Mouse (Mus musculus) hindbrain, embryonic 14.5 days (tissue): ENCODE measurements at regions not wholly inside any gene's neighbourhood (a gene's known extent, or its start where the extent isn't known, plus 50 kb on each side); places are given as distances from the start of the nearest gene placed in this dataset.

Source experiments
- ATAC-seq: fragments of 200-750 bp; cut with Nextera tagmentation; 2 replicates; pipeline ENCODE4 v1.8.0; 2017; ENCODE audit warnings: moderate number of reproducible peaks, mild to moderate bottlenecking, moderate TSS enrichment, moderate library complexity; ENCODE audit not compliant: low FRiP score
- DNase-seq: peaks from one replicate; pipeline ENCODE4 v3.0.0-alpha.2; 2015; ENCODE audit warnings: low spot score
- H3K27ac ChIP-seq: fragments of 300-500 bp; sonication (generic); 2 replicates; pipeline ENCODE4 v1.5.1; 2014; ENCODE audit warnings: mild to moderate bottlenecking, moderate library complexity
- H3K27me3 ChIP-seq: fragments of 300-500 bp; sonication (generic); 2 replicates; pipeline ENCODE4 v1.6.1; 2014; ENCODE audit warnings: mild to moderate bottlenecking, low read length, mixed read lengths; ENCODE audit not compliant: control insufficient read depth, insufficient read depth
- H3K36me3 ChIP-seq: fragments of 300-500 bp; sonication (generic); replicated peaks from 2 replicates; pipeline ENCODE4 v1.6.1; 2014; ENCODE audit not compliant: control insufficient read depth, insufficient read depth
- H3K4me1 ChIP-seq: fragments of 300-500 bp; sonication (generic); replicated peaks from 2 replicates; pipeline ENCODE4 v1.6.1; 2014; ENCODE audit warnings: antibody characterized with exemption, low read length, mixed read lengths; ENCODE audit not compliant: control insufficient read depth, insufficient read depth
- H3K4me2 ChIP-seq: fragments of 300-500 bp; sonication (generic); replicated peaks from 2 replicates; pipeline ENCODE4 v1.6.1; 2014; ENCODE audit warnings: mild to moderate bottlenecking, moderate library complexity
- H3K4me3 ChIP-seq: fragments of 300-500 bp; sonication (generic); replicated peaks from 2 replicates; pipeline ENCODE4 v1.5.1; 2014; ENCODE audit warnings: mild to moderate bottlenecking, low read length
- H3K9ac ChIP-seq: fragments of 300-500 bp; sonication (generic); 2 replicates; pipeline ENCODE4 v1.6.1; 2014
- H3K9me3 ChIP-seq: fragments of 300-500 bp; sonication (generic); 2 replicates; pipeline ENCODE4 v1.6.1; 2016; ENCODE audit warnings: low read length; ENCODE audit not compliant: control insufficient read depth
- WGBS: fragments of 180-500 bp; shearing (Covaris S2); extraction: QIAGEN DNeasy Blood & Tissue Kit; methylation state at CpG from one replicate; pipeline ENCODE4 v1.1.7; 2014; 5-methylcytosine and 5-hydroxymethylcytosine counted together

DNA sequence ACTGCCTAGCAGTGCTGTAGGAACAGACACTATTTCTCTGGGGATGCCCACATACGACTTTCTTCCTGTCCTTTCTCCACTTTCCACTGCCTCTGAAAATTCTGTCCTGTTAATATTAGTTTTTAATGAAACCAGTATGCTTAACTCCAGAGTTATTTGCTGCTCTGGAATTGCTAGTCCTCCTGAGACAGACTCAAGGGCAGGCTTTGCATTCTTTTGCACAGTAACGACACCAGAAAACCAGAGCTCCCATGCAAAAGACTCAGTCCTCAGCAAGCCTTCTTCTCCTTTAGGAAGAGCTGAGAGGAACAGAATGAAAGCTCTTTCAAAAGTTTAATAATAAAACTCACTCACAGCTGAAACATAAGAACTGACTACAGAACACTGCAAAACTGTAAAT lies 92.3 kb upstream of the Dab2 start:
- no peaks in the 10 kb centered on the region for H3K9me3 ChIP-seq
- no peaks in the 10 kb centered on the region for H3K4me1 ChIP-seq
- no peak overlapping the region for H3K9ac ChIP-seq
- no peaks in the 10 kb centered on the region for H3K27me3 ChIP-seq
- no peak for DNase-seq
- WGBS = 78% methylated on average over 2 of the region's 2 CpGs
- no peak overlapping the region for H3K4me2 ChIP-seq
- H3K4me3 ChIP-seq = no peak overlapping the region
- H3K36me3 ChIP-seq = no peaks in the 10 kb centered on the region
- ATAC-seq = no peak
- no peak overlapping the region for H3K27ac ChIP-seq

DNA sequence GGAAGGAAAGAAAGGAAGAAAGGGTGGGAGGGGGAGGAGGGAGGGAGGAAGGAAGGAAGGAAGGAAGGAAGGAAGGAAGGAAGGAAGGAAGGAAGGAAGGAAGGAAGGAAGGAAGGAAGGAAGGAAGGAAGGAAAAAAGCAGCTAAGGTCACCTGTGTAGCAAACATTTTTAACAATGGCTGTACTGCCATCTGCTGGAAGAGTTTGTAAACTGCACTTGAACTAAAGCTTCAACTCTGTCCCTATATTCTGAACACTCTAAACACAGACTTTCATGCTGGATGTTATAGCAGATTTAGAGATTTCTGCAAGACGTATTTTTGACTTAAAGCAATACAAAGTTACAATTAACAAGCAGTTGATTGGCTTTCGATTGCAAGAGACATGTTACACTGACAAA lies 90.3 kb upstream of the Dab2 start:
- H3K9ac ChIP-seq = no peak overlapping the region
- DNase-seq (peak; percentile 83), ATAC-seq (peak; percentile 79; the same call in 1 of the 2 replicates)
- H3K9me3 ChIP-seq = no peaks in the 10 kb centered on the region
- WGBS = 10% methylated on average over 2 of the region's 2 CpGs
- H3K27me3 ChIP-seq = no peaks in the 10 kb centered on the region
- H3K4me3 ChIP-seq = no peak overlapping the region
- no peak overlapping the region for H3K4me2 ChIP-seq
- H3K27ac ChIP-seq = no peak overlapping the region
- no peaks in the 10 kb centered on the region for H3K4me1 ChIP-seq
- no peaks in the 10 kb centered on the region for H3K36me3 ChIP-seq

DNA sequence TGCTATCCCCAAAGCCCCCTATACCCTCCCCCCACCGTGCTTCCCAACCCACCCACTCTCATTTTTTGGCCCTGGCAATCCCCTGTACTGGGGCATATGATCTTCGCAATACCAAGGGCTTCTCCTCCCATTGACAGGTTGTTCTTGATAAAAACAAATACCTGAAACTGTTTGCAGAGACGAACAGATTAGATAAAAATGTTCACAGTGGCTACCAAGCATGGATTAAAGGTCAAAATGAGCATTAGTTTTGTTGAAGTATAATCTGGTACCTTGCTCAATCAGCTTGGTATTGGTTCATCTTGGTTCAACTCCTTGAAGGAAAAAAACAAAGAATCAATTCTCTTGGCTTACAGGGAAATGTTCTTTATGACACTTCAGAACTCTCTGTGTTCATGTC lies 81.5 kb upstream of the Dab2 start:
- no peaks in the 10 kb centered on the region for H3K36me3 ChIP-seq
- no peak overlapping the region for H3K4me2 ChIP-seq
- no peaks in the 10 kb centered on the region for H3K27me3 ChIP-seq
- WGBS = 78% methylated on average over 3 of the region's 3 CpGs
- no peaks in the 10 kb centered on the region for H3K9me3 ChIP-seq
- no peaks in the 10 kb centered on the region for H3K4me1 ChIP-seq
- ATAC-seq (no peak), DNase-seq (no peak)
- no peak overlapping the region for H3K9ac ChIP-seq
- H3K27ac ChIP-seq = no peak overlapping the region
- no peak overlapping the region for H3K4me3 ChIP-seq

DNA sequence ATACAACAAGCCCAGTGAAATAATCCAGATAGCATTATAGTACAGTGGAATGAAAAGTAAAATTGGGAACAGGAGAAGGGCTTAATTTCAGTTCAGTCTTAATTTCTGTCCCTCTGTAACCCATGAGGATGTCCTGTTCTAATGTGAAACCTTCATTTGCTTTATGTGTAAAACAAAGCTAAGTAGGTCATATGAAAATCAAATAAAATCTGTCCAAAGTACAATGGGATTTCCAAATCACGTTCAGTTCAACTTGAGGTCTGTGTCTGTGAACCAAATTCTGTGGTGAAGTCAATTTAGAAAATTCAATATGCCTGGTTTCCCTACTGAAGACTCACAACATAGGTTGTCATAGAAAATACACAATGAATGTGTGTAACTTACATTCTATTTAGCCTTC lies 74.4 kb upstream of the Dab2 start:
- 75% methylated on average over 1 of the region's 1 CpGs for WGBS
- no peaks in the 10 kb centered on the region for H3K4me1 ChIP-seq

DNA sequence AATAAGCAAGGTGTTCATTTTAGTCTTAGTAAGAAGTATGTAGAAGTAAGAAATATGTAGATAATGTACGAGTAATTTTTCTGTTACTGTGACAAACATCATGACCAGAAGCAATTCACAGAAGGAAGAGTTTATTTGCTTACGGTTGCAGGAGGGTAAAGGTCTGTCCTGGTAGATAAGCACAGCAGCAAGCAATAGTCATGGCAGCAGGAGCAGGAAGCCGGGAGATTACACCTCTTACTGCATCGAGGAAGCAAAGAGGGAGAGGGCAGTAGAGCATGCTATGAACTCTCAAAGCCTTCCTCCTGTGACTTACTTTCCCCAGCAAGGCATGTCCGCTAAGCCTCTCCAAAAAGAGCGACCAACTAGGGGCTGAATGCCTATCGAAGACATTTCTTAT lies 69.0 kb upstream of the Dab2 start:
- no peak overlapping the region for H3K9ac ChIP-seq
- H3K4me1 ChIP-seq = no peaks in the 10 kb centered on the region
- H3K4me3 ChIP-seq = no peak overlapping the region
- H3K4me2 ChIP-seq = no peak overlapping the region
- DNase-seq = no peak
- H3K27ac ChIP-seq = no peak overlapping the region
- 91% methylated on average over 7 of the region's 7 CpGs for WGBS
- no peaks in the 10 kb centered on the region for H3K36me3 ChIP-seq
- H3K9me3 ChIP-seq = no peaks in the 10 kb centered on the region
- no peaks in the 10 kb centered on the region for H3K27me3 ChIP-seq
- ATAC-seq = no peak

More for the DNA sequence above, 74.4 kb upstream of the Dab2 start:
- H3K27ac ChIP-seq = no peak overlapping the region
- ATAC-seq (no peak), DNase-seq (no peak)
- H3K4me3 ChIP-seq = no peak overlapping the region
- H3K9me3 ChIP-seq = no peaks in the 10 kb centered on the region
- H3K36me3 ChIP-seq = no peaks in the 10 kb centered on the region
- H3K9ac ChIP-seq = no peak overlapping the region
- no peak overlapping the region for H3K4me2 ChIP-seq
- no peaks in the 10 kb centered on the region for H3K27me3 ChIP-seq

DNA sequence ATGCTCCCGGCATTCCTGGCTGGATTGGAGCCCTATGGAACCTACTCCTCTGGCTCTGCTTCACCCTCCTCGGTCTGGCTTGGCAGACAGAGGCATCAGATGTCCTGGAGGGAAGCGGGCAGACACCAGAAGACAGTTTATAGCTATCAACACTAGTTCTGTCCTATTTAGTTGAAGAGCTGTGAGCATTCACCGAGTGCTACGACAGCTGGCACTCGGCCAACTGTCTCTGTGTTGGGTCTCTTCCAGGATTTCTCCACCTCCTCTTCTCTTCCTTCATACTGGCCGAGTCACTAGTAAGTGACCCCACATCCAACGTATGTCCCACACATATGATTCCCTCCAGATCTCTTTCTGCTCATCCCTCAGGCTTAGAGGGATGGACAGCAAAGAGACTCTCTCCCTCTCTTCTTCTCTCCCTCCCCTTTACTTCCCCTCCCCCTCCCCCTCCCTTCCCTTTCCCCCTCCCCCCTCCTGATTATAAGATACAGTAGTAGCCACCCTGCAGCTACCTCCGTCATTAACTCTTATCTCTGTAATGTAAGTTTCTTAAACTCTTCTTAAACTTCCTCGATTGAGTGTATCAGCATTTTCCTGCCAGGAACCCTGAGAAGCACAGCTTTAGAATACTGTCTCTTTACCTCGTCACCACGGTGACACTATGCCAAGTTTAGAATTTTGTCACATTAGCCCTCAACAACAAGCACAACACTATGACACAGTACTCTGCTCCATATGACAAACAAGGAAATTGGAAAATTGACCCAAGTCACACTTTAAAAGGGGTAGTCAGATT lies 68.1 kb upstream of the Dab2 start:
- DNase-seq = no peak
- peak; percentile 31; the same call in 1 of the 2 replicates for ATAC-seq

DNA sequence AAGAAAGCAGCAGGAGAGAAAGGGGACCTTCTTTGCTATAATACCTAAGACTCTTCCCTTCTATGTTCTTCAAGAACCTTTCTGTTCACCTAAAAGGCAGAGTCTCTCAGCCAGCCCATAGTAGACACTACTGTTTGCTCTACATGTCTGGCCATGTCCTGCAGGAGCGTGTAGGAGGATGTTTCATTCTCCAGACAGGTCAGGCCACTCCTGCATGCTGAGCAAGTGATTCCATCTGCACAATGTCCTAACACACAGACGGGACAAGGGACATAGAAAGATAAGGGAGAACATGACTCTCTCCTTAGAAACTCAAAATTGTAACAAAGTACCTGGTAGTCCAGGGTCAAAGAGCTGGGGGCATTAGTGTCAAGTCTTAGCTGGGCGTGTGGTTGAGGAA lies 66.0 kb upstream of the Dab2 start:
- no peak overlapping the region for H3K9ac ChIP-seq
- no peaks in the 10 kb centered on the region for H3K9me3 ChIP-seq
- 92% methylated on average over 3 of the region's 3 CpGs for WGBS
- no peaks in the 10 kb centered on the region for H3K4me1 ChIP-seq
- no peaks in the 10 kb centered on the region for H3K36me3 ChIP-seq
- H3K27ac ChIP-seq = no peak overlapping the region
- no peaks in the 10 kb centered on the region for H3K27me3 ChIP-seq
- no peak overlapping the region for H3K4me2 ChIP-seq
- no peak overlapping the region for H3K4me3 ChIP-seq
- ATAC-seq = no peak
- no peak for DNase-seq

More for the DNA sequence above, 68.1 kb upstream of the Dab2 start:
- Histone ChIP-seq H3K4me3 (no peak overlapping the region), H3K9ac (no peak overlapping the region), H3K4me2 (no peak overlapping the region), H3K27ac (no peak overlapping the region), H3K4me1 (no peaks in the 10 kb centered on the region), H3K9me3 (no peaks in the 10 kb centered on the region), H3K27me3 (no peaks in the 10 kb centered on the region), H3K36me3 (no peaks in the 10 kb centered on the region)
- 67% methylated on average over 12 of the region's 12 CpGs for WGBS

DNA sequence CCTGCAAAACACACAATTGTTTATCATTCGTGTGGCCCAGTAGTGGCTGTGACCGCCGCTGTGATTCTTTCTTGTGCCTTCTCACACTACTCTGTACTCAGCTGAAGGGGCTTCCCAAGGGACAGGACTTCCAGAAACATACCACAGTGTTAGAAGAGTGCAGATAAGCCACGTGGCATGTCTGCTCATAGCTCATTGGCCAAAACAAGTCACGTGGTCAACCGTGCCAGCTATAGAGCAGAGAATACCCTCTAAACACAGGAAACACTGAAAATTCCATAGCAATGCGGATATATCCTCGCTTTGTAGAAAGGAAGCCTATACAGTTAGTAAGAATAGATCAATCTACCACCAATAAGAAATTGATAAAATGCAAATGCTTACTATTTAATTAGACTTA lies 63.0 kb upstream of the Dab2 start:
- no peaks in the 10 kb centered on the region for H3K4me1 ChIP-seq
- WGBS = 90% methylated on average over 8 of the region's 8 CpGs
- no peak for ATAC-seq
- no peaks in the 10 kb centered on the region for H3K9me3 ChIP-seq
- no peak for DNase-seq
- no peak overlapping the region for H3K27ac ChIP-seq
- no peaks in the 10 kb centered on the region for H3K27me3 ChIP-seq
- H3K36me3 ChIP-seq = no peaks in the 10 kb centered on the region
- H3K4me2 ChIP-seq = no peak overlapping the region
- H3K9ac ChIP-seq = no peak overlapping the region
- no peak overlapping the region for H3K4me3 ChIP-seq

DNA sequence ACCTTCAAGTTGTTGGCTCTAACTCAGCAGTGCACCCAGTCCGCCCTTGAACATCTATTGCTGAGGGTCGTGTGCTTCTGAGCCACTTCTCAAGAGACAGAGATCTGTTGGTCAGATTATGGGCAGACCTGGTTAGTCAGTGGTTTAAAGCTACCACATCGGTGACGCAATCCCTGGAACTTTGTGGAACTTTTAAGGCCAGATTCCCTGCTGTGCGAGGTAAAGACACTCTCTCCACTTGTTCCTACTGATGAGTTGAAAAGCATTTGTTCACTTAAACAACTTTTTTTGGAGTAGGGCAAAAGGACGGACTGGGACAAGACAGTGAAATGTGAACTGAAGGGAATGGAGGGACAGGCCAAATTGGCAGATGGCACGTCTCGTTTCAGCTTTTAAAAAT lies 61.9 kb upstream of the Dab2 start:
- Histone ChIP-seq H3K4me3 (no peak overlapping the region), H3K27ac (no peak overlapping the region), H3K27me3 (no peaks in the 10 kb centered on the region), H3K4me1 (no peaks in the 10 kb centered on the region), H3K9ac (no peak overlapping the region), H3K36me3 (no peaks in the 10 kb centered on the region), H3K4me2 (no peak overlapping the region), H3K9me3 (no peaks in the 10 kb centered on the region)
- DNase-seq (no peak), ATAC-seq (no peak)
- 71% methylated on average over 8 of the region's 8 CpGs for WGBS

DNA sequence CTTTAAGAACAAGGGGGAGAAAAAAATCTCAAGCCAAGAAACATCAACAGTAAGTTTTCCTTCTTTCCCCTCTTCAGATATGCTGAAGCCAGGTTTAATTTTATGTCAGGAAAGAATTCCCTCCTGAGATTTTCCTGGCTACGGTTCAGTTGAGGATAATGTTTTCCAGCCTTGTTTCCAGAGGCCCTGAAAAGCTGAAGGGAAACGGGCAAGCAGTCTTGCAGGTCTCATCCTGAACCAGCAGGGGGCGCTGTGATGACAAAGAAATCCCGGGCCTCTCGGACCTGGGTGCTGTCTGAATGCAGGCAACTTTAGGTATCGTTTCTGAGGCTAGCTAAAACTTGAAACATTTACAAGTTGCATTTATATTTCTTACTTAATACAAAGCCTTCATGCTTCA lies 61.5 kb upstream of the Dab2 start:
- no peak overlapping the region for H3K27ac ChIP-seq
- DNase-seq = peak; percentile 89
- H3K9ac ChIP-seq = no peak overlapping the region
- WGBS = 9% methylated on average over 6 of the region's 6 CpGs
- no peak overlapping the region for H3K4me3 ChIP-seq
- H3K4me2 ChIP-seq = no peak overlapping the region
- H3K27me3 ChIP-seq = no peaks in the 10 kb centered on the region
- no peaks in the 10 kb centered on the region for H3K36me3 ChIP-seq
- H3K4me1 ChIP-seq = no peaks in the 10 kb centered on the region
- peak; percentile 84 for ATAC-seq
- H3K9me3 ChIP-seq = no peaks in the 10 kb centered on the region
